Mouse (Mus musculus): Measurements from ENCODE around the gene Kit. TPM values are rescaled to one million over a fixed set of nuclear protein-coding genes. Genes with fewer than 3 reads are reported as not detected.

Gene Kit
- polyA plus RNA-seq, 1 experiment from 2014 or later = 6.8 TPM

- 70% methylated on average over 5 of the region's 5 CpGs for WGBS (ENCODE audit: insufficient replicate concordance)
- H3K9me3 ChIP-seq (ENCODE audit: low read length) = no peaks in the 10 kb centered on the region
- H3K4me2 ChIP-seq (ENCODE audit: low read depth, low read length) = no peak overlapping the region
- ATAC-seq (no peak), DNase-seq (no peak)
- TF ChIP-seq CTCF (IDR thresholded peaks at IDR 0.05; ENCODE audit: low read depth) (no peak), EP300 (IDR thresholded peaks at IDR 0.05; ENCODE audit: low read depth) (no peak)
- no peaks in the 10 kb centered on the region for H3K36me3 ChIP-seq (replicated peaks; ENCODE audit: insufficient read depth, low read length)
- H3K4me1 ChIP-seq (ENCODE audit: insufficient read depth) = no peaks in the 10 kb centered on the region
- no peak overlapping the region for H3K27ac ChIP-seq (ENCODE audit: low read depth)
- H3K27me3 ChIP-seq (ENCODE audit: insufficient read depth, low read length) = no peaks in the 10 kb centered on the region
- H3K9ac ChIP-seq (replicated peaks) = no peak overlapping the region
- H3K4me3 ChIP-seq (ENCODE audit: low read depth, low read length) = no peak overlapping the region
Measured at GRCm38 (mm10) chr5:75632257-75632656, 57.5 kb downstream of the Kit start.

- no peak for ATAC-seq
- DNase-seq = no peak
- no peak for TF ChIP-seq CTCF (IDR thresholded peaks at IDR 0.05; ENCODE audit: low read depth)
- no peak for TF ChIP-seq EP300 (IDR thresholded peaks at IDR 0.05; ENCODE audit: low read depth)
Measured at GRCm38 (mm10) chr5:75632846-75633640, 58.3 kb downstream of the Kit start.

GRCm38 (mm10) chr5:75635385-75635784 is 60.7 kb downstream of the Kit start:
- no peak overlapping the region for H3K27ac ChIP-seq (ENCODE audit: low read depth)
- no peak for ATAC-seq
- TF ChIP-seq EP300 (IDR thresholded peaks at IDR 0.05; ENCODE audit: low read depth) (no peak), CTCF (IDR thresholded peaks at IDR 0.05; ENCODE audit: low read depth) (no peak)
- no peaks in the 10 kb centered on the region for H3K9me3 ChIP-seq (ENCODE audit: low read length)
- H3K4me2 ChIP-seq (ENCODE audit: low read depth, low read length) = no peak overlapping the region
- DNase-seq = no peak
- H3K36me3 ChIP-seq (replicated peaks; ENCODE audit: insufficient read depth, low read length) = no peaks in the 10 kb centered on the region
- no peaks in the 10 kb centered on the region for H3K27me3 ChIP-seq (ENCODE audit: insufficient read depth, low read length)
- no peak overlapping the region for H3K9ac ChIP-seq (replicated peaks)
- 82% methylated on average over 12 of the region's 12 CpGs for WGBS (ENCODE audit: insufficient replicate concordance)
- H3K4me1 ChIP-seq (ENCODE audit: insufficient read depth) = no peaks in the 10 kb centered on the region
- no peak overlapping the region for H3K4me3 ChIP-seq (ENCODE audit: low read depth, low read length)

More at GRCm38 (mm10) chr5:75632846-75633640, 58.3 kb downstream of the Kit start:
- H3K9ac ChIP-seq (replicated peaks) = no peak overlapping the region
- no peaks in the 10 kb centered on the region for H3K36me3 ChIP-seq (replicated peaks; ENCODE audit: insufficient read depth, low read length)
- H3K4me1 ChIP-seq (ENCODE audit: insufficient read depth) = no peaks in the 10 kb centered on the region
- H3K27ac ChIP-seq (ENCODE audit: low read depth) = no peak overlapping the region
- no peak overlapping the region for H3K4me3 ChIP-seq (ENCODE audit: low read depth, low read length)
- H3K9me3 ChIP-seq (ENCODE audit: low read length) = no peaks in the 10 kb centered on the region
- H3K27me3 ChIP-seq (ENCODE audit: insufficient read depth, low read length) = no peaks in the 10 kb centered on the region
- H3K4me2 ChIP-seq (ENCODE audit: low read depth, low read length) = no peak overlapping the region
- WGBS (ENCODE audit: insufficient replicate concordance) = 66% methylated on average over 18 of the region's 18 CpGs

GRCm38 (mm10) chr5:75640637-75641036 is 65.9 kb downstream of the Kit start:
- ATAC-seq (no peak), DNase-seq (no peak)
- no peaks in the 10 kb centered on the region for H3K27me3 ChIP-seq (ENCODE audit: insufficient read depth, low read length)
- no peak overlapping the region for H3K4me2 ChIP-seq (ENCODE audit: low read depth, low read length)
- TF ChIP-seq EP300 (IDR thresholded peaks at IDR 0.05; ENCODE audit: low read depth) = no peak
- no peak overlapping the region for H3K9ac ChIP-seq (replicated peaks)
- H3K4me1 ChIP-seq (ENCODE audit: insufficient read depth) = no peaks in the 10 kb centered on the region
- no peak overlapping the region for H3K27ac ChIP-seq (ENCODE audit: low read depth)
- no peak overlapping the region for H3K4me3 ChIP-seq (ENCODE audit: low read depth, low read length)
- H3K9me3 ChIP-seq (ENCODE audit: low read length) = no peaks in the 10 kb centered on the region
- H3K36me3 ChIP-seq (replicated peaks; ENCODE audit: insufficient read depth, low read length) = no peaks in the 10 kb centered on the region
- WGBS (ENCODE audit: insufficient replicate concordance) = 63% methylated on average over 11 of the region's 11 CpGs

- 82% methylated on average over 5 of the region's 5 CpGs for WGBS (ENCODE audit: insufficient replicate concordance)
- Histone ChIP-seq H3K4me1 (ENCODE audit: insufficient read depth) (no peaks in the 10 kb centered on the region), H3K9me3 (ENCODE audit: low read length) (no peaks in the 10 kb centered on the region), H3K27me3 (ENCODE audit: insufficient read depth, low read length) (no peaks in the 10 kb centered on the region), H3K27ac (ENCODE audit: low read depth) (no peak overlapping the region), H3K9ac (replicated peaks) (no peak overlapping the region), H3K4me3 (ENCODE audit: low read depth, low read length) (no peak overlapping the region), H3K36me3 (replicated peaks; ENCODE audit: insufficient read depth, low read length) (no peaks in the 10 kb centered on the region; the same call in 1 of the 2 replicates), H3K4me2 (ENCODE audit: low read depth, low read length) (no peak overlapping the region)
- no peak for DNase-seq
- TF ChIP-seq CTCF (IDR thresholded peaks at IDR 0.05; ENCODE audit: low read depth) (no peak), EP300 (IDR thresholded peaks at IDR 0.05; ENCODE audit: low read depth) (no peak)
- ATAC-seq = no peak
Measured at GRCm38 (mm10) chr5:75647046-75647445, 72.3 kb downstream of the Kit start.

GRCm38 (mm10) chr5:75650566-75650965 is 75.8 kb downstream of the Kit start:
- H3K36me3 ChIP-seq (replicated peaks; ENCODE audit: insufficient read depth, low read length) = no peaks in the 10 kb centered on the region; the same call in 1 of the 2 replicates
- ATAC-seq = no peak
- no peak overlapping the region for H3K9ac ChIP-seq (replicated peaks)
- DNase-seq = no peak
- H3K27ac ChIP-seq (ENCODE audit: low read depth) = no peak overlapping the region
- no peak overlapping the region for H3K4me2 ChIP-seq (ENCODE audit: low read depth, low read length)
- H3K4me3 ChIP-seq (ENCODE audit: low read depth, low read length) = no peak overlapping the region
- WGBS (ENCODE audit: insufficient replicate concordance) = 91% methylated on average over 8 of the region's 8 CpGs
- no peaks in the 10 kb centered on the region for H3K4me1 ChIP-seq (ENCODE audit: insufficient read depth)
- TF ChIP-seq EP300 (IDR thresholded peaks at IDR 0.05; ENCODE audit: low read depth) (no peak), CTCF (IDR thresholded peaks at IDR 0.05; ENCODE audit: low read depth) (no peak)
- H3K27me3 ChIP-seq (ENCODE audit: insufficient read depth, low read length) = no peaks in the 10 kb centered on the region
- H3K9me3 ChIP-seq (ENCODE audit: low read length) = no peaks in the 10 kb centered on the region
